ENCODE assay signal across 26 mouse cellular contexts in the genomic region with DNA sequence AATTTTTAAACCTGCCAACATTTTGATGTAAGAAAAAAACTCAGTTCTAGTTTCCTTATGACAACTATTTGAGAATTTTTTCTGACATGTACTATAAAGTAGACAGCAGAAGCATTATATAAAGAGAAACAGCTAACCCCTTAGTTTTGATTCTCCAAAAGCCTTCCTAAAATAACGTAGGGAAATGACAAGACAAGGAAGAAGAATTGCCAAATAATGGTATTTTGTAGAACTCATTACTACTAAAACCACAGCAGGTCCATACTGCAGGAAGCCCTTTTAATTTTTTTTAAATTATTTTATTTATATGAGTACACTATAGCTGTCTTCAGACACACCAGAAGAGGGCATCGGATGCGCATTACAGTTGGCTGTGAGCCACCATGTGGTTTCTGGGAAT. TPM values are rescaled to one million over a fixed set of nuclear protein-coding genes. Genes with fewer than 3 reads are reported as not detected.
"Had no signal": no experiment of that assay in that cellular context is flagged by ENCODE, and none has a peak within 500 bp of the region (broad histone marks: within the 10 kb centered on the region; RNA-seq: fewer than 3 reads in every experiment).

No protein-coding gene starts in this region.

- DNase-seq: liver, postnatal 0 days; lung, adult 2 months; lung, postnatal 14 days; lung, postnatal 36 days; retina, postnatal 1 day; right cerebral cortex, adult 18-20 months; right cerebral cortex, postnatal 25 days; right cerebral cortex, postnatal 4 days; spleen, adult 18-20 months; thymus, adult 2 months; thymus, postnatal 25 days; thymus, postnatal 4 days had no signal

- H3K4me1 ChIP-seq: liver, embryonic 15.5 days; lung, embryonic 15.5 days; midbrain, embryonic 13.5 days; midbrain, embryonic 15.5 days; neural tube, embryonic 12.5 days; stomach, embryonic 15.5 days had no signal

- H3K4me3 ChIP-seq: liver, embryonic 15.5 days; lung, embryonic 15.5 days; megakaryocyte, embryonic 14.5 days; midbrain, embryonic 13.5 days; midbrain, embryonic 15.5 days; neural tube, embryonic 12.5 days; stomach, embryonic 15.5 days had no signal

- H3K27ac ChIP-seq: liver, embryonic 15.5 days; lung, embryonic 15.5 days; midbrain, embryonic 13.5 days; midbrain, embryonic 15.5 days; neural tube, embryonic 12.5 days; stomach, embryonic 15.5 days; stomach, postnatal 0 days had no signal

RNA-seq across cellular contexts. Expression of gene Zar1, which starts 29.8 kb away (rescaled TPM):
- total RNA-seq: monocyte, adult 5-6 weeks; neutrophil, adult 5-6 weeks had no signal
- polyA plus RNA-seq: liver, embryonic 15.5 days; liver, postnatal 0 days; lung, adult 2 months; lung, embryonic 15.5 days; lung, postnatal 0 days; small intestine, adult 2 months; testis, adult 2 months; urinary bladder, adult 2 months had no signal

RNA-seq across cellular contexts. Expression of gene Gm5868, which starts 36.1 kb away (rescaled TPM):
- total RNA-seq: monocyte, adult 5-6 weeks had no signal
- polyA plus RNA-seq: liver, embryonic 15.5 days; liver, postnatal 0 days; lung, adult 2 months; lung, postnatal 0 days; testis, adult 2 months had no signal

RNA-seq across cellular contexts. Expression of gene Corin, which starts 46.9 kb away (rescaled TPM):
- total RNA-seq: monocyte, adult 5-6 weeks; neutrophil, adult 5-6 weeks had no signal
- polyA plus RNA-seq: small intestine, adult 2 months had no signal
